Mouse (Mus musculus) mesoderm, embryonic 11.5 days (tissue): Measurements from ENCODE around the gene Mfsd12.

Experiments used
- DNase-seq: peaks from one replicate; pipeline ENCODE4 v3.0.0-alpha.2; 2012; ENCODE audit warnings: low read depth, low spot score

Gene Mfsd12

GRCm38 (mm10) chr10:81379183-81379553, 21.9 kb downstream of the Mfsd12 start:
- DNase-seq = no peak

- DNase-seq = no peak
Measured at GRCm38 (mm10) chr10:81379809-81380378, 22.6 kb downstream of the Mfsd12 start.

- no peak for DNase-seq
Measured at GRCm38 (mm10) chr10:81382039-81382438, 24.7 kb downstream of the Mfsd12 start.

- peak; percentile 99 for DNase-seq
Measured at GRCm38 (mm10) chr10:81383802-81384604, 26.7 kb downstream of the Mfsd12 start, which contains the start of the genes Dohh and Gm48551. Gene Dohh (plus strand): TSS chr10:81384428. Gene Gm48551 (plus strand): TSS chr10:81384466.

GRCm38 (mm10) chr10:81384605-81384982, 27.3 kb downstream of the Mfsd12 start:
- no peak for DNase-seq

- no peak for DNase-seq
Measured at GRCm38 (mm10) chr10:81385603-81386306, 28.5 kb downstream of the Mfsd12 start.

- DNase-seq = no peak
Measured at GRCm38 (mm10) chr10:81387716-81388115, 30.4 kb downstream of the Mfsd12 start.

GRCm38 (mm10) chr10:81388505-81389055, 31.3 kb downstream of the Mfsd12 start, which contains the start of gene Gm48552:
Gene Gm48552 (plus strand): TSS chr10:81389005.
- no peak for DNase-seq

GRCm38 (mm10) chr10:81389373-81389772, 32.1 kb downstream of the Mfsd12 start:
- DNase-seq = no peak

GRCm38 (mm10) chr10:81389801-81390677, 32.7 kb downstream of the Mfsd12 start:
- DNase-seq = peak; percentile 72

- no peak for DNase-seq
Measured at GRCm38 (mm10) chr10:81390678-81390965, 33.3 kb downstream of the Mfsd12 start.

- DNase-seq = no peak
Measured at GRCm38 (mm10) chr10:81392270-81392669, 35.0 kb downstream of the Mfsd12 start.

- DNase-seq = no peak
Measured at GRCm38 (mm10) chr10:81392781-81393185, 35.5 kb downstream of the Mfsd12 start, which contains the start of gene Smim24. Gene Smim24 (plus strand): TSS chr10:81393051.

- DNase-seq = no peak
Measured at GRCm38 (mm10) chr10:81393456-81394063, 36.3 kb downstream of the Mfsd12 start.

- DNase-seq = peak; percentile 83
Measured at GRCm38 (mm10) chr10:81395127-81395526, 37.8 kb downstream of the Mfsd12 start.

GRCm38 (mm10) chr10:81395865-81396264, 38.6 kb downstream of the Mfsd12 start:
- no peak for DNase-seq

- no peak for DNase-seq
Measured at GRCm38 (mm10) chr10:81396749-81397148, 39.5 kb downstream of the Mfsd12 start.

GRCm38 (mm10) chr10:81399296-81399695, 42.0 kb downstream of the Mfsd12 start:
- DNase-seq = no peak

GRCm38 (mm10) chr10:81399798-81400308, 42.6 kb downstream of the Mfsd12 start:
- DNase-seq = no peak

GRCm38 (mm10) chr10:81400371-81401204, 43.3 kb downstream of the Mfsd12 start:
- no peak for DNase-seq
